ENCODE assay signal across 8 mouse cellular contexts in genomic region chr8:114439334-114440204, GRCm38 (mm10). TPM values are rescaled to one million over a fixed set of nuclear protein-coding genes. Genes with fewer than 3 reads are reported as not detected.
DNase-seq lines count a peak whose midpoint lies in the region; ATAC-seq and TF ChIP-seq lines count a peak whose summit lies in the region.

Wwox (plus strand) TSS chr8:114439655.

- intact Hi-C loops in heart, postnatal 25 days (cut with DNase I), result loop anchor here (5.0 kb wide), 1 partner anchor 777 kb away; no protein-coding TSS in a partner anchor

- in situ Hi-C loops in ES-E14 (cut with MboI; ENCODE audit: low sequenced_read_pairs in 2 of 2, unreplicated experiment in 2 of 2), result loop anchor here (5.0 to 10.0 kb wide), 3 partner anchors 362 to 775 kb away; no protein-coding TSS in a partner anchor

- H3K27ac ChIP-seq in ES-E14 (ENCODE audit: insufficient read depth, low read depth, low read length, poor library complexity, severe bottlenecking), result peak within 1 kb of the TSS; percentile 80
- peak within 1 kb of the TSS; percentile 81 for H3K27ac ChIP-seq in forebrain, embryonic 15.5 days (replicated peaks)

- H3K9me3 ChIP-seq in ES-E14 (ENCODE audit: control insufficient read depth, insufficient read depth, low read depth, low read length), result no peaks in the 10 kb centered on the region
- no peaks in the 10 kb centered on the region for H3K9me3 ChIP-seq in forebrain, embryonic 15.5 days

- peak within 1 kb of the TSS; percentile 91 for H3K9ac ChIP-seq in ES-E14 (ENCODE audit: insufficient read depth, low read depth, low read length, poor library complexity, severe bottlenecking)
- H3K9ac ChIP-seq in forebrain, embryonic 15.5 days (replicated peaks), result peak within 1 kb of the TSS; percentile 65

- peak within 1 kb of the TSS; percentile 81 for H3K4me2 ChIP-seq in forebrain, embryonic 15.5 days (replicated peaks)

- TF ChIP-seq POLR2A in lung, adult 2 months (IDR thresholded peaks at IDR 0.05; ENCODE audit: borderline replicate concordance, extremely low read depth, low read depth, low read length), result peak; percentile 62; the same call in 1 of the 2 replicates

- under 1% methylated on average over 54 of the region's 54 CpGs for WGBS in forebrain, embryonic 15.5 days
- WGBS in lung, adult 2 months, result under 1% methylated on average over 54 of the region's 54 CpGs

- 0 out of 4 replicates have a peak, but pooled peaks cover 0 to 2% of the 10 kb centered on the region in 2 experiments for H3K4me1 ChIP-seq in ES-E14 (ENCODE audit: control insufficient read depth in 2 of 2, insufficient read depth in 2 of 2, low read length in 2 of 2, poor library complexity in 1 of 2)
- peaks cover 6% of the 10 kb centered on the region for H3K4me1 ChIP-seq in forebrain, embryonic 15.5 days
- H3K4me1 ChIP-seq in lung, adult 2 months (ENCODE audit: control insufficient read depth, insufficient read depth, low read length), result no peaks in the 10 kb centered on the region; the same call in 1 of the 2 replicates

- no peaks in the 10 kb centered on the region for H3K36me3 ChIP-seq in ES-E14 (ENCODE audit: control insufficient read depth, insufficient read depth, low read length, poor library complexity, severe bottlenecking)
- H3K36me3 ChIP-seq in forebrain, embryonic 15.5 days, result no peaks in the 10 kb centered on the region

- peak; percentile 57 for TF ChIP-seq CTCF in lung, adult 2 months (IDR thresholded peaks at IDR 0.05; ENCODE audit: insufficient read depth, low read length)

- peak within 1 kb of the TSS; percentile 76 to 94 for H3K4me3 ChIP-seq in ES-E14 (ENCODE audit: insufficient read depth in 1 of 2, low read depth in 1 of 2, low read length in 2 of 2, poor library complexity in 1 of 2, severe bottlenecking in 1 of 2)
- peak within 1 kb of the TSS; percentile 69 for H3K4me3 ChIP-seq in forebrain, embryonic 15.5 days
- peak within 1 kb of the TSS; percentile 69 for H3K4me3 ChIP-seq in lung, adult 2 months (replicated peaks; ENCODE audit: extremely low read depth, low read depth, low read length)

- peak; percentile 99 for ATAC-seq in forebrain, embryonic 15.5 days (replicated peaks)
- peak; percentile 96 for ATAC-seq in neutrophil, adult 5-6 weeks (ENCODE audit: extremely low read depth, insufficient number of reproducible peaks, low FRiP score, poor library complexity, severe bottlenecking)

- no peaks in the 10 kb centered on the region for H3K27me3 ChIP-seq in forebrain, embryonic 15.5 days

- peak; percentile 91 for DNase-seq in ES-E14 (ENCODE audit: low read depth, low spot score)
- DNase-seq in cerebellum, adult 11-12 months, result peak; percentile 99
- DNase-seq in heart, postnatal 25 days (ENCODE audit: low spot score), result peak; percentile 99
- peak; percentile 100 for DNase-seq in layer of hippocampus, adult 18-20 months (ENCODE audit: low spot score in 2 of 2)
- DNase-seq in lung, adult 2 months, result peak; percentile 100
- DNase-seq in thymus, adult 18-20 months, result peak; percentile 97 to 98

TF ChIP-seq in ES-E14, 5 proteins besides CTCF, POLR2A, EP300 and RAD21:
- TF ChIP-seq HCFC1 (IDR thresholded peaks at IDR 0.05; ENCODE audit: borderline replicate concordance, insufficient read depth, low read length) (peak; percentile 91), ZNF384 (IDR thresholded peaks at IDR 0.05; ENCODE audit: low read depth, low read length) (no peak), CHD2 (IDR thresholded peaks at IDR 0.05; ENCODE audit: low read depth, low read length) (no peak)
TF ChIP-seq in ES-E14: peak in this region for 1.

RNA-seq across cellular contexts. Expression of gene Wwox, which starts in this region (rescaled TPM):
- total RNA-seq in ES-E14 (2012; rRNA removed), result 12.5 and 15.2 TPM in 2 replicates
- 10.0 and 10.7 TPM in 2 replicates for polyA plus RNA-seq in forebrain, embryonic 15.5 days (2015; fragmentation: Nextera tagmentation; extraction: Ambion mirVana)
- 1 to 10 TPM; 3.9 to 4.0 TPM for total RNA-seq in heart, postnatal 25 days (2021)
- 10 to 100 TPM; 14.9 to 15.3 TPM for total RNA-seq in layer of hippocampus, adult 18-20 months (2021)
- polyA plus RNA-seq in lung, adult 2 months (2012; rRNA removed), result 8.5 and 8.7 TPM in 2 replicates
- 7.7 and 9.9 TPM in 2 replicates for total RNA-seq in neutrophil, adult 5-6 weeks (2017)

Comparison
In these comparisons a context has a peak if more than half of its experiments do, and no peak if none do; other contexts are left out.
1. Peak in every context shown above with its lines: DNase-seq, ATAC-seq, H3K4me3 ChIP-seq and H3K27ac ChIP-seq.